Mouse (Mus musculus): Measurements from ENCODE around the gene Cep70. TPM values are rescaled to one million over a fixed set of nuclear protein-coding genes. Genes with fewer than 3 reads are reported as not detected.
A peak's percentile ranks its signal among the peaks of the same experiment; 100 is the strongest.

Gene Cep70
- polyA plus RNA-seq, 1 experiment from 2014 or later = 20.2 TPM

DNA sequence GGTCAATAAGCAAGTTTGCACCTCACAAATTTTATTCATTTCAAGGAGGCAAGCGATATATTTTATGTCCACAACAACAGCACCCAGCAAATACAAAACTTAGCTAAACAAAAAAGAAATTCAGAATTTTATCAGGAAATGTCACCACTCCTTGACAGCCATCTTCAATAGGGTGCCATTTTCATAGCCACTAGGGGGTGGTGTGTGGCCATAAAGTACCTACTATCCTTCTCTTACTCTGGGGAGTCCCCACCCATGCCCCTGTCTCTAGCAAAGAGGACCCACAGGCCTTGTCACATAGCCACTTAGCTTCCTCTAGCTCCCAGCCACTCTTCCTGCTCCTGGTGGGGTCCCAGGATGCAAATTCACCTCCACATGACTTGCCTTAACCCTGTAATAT is 96.0 kb downstream of the Cep70 start:
- H3K9ac ChIP-seq (ENCODE audit: low read depth, low read length) = no peak overlapping the region
- no peak overlapping the region for H3K4me2 ChIP-seq (ENCODE audit: low read depth, low read length)
- 87% methylated on average over 1 of the region's 1 CpGs for WGBS
- no peaks in the 10 kb centered on the region for H3K4me1 ChIP-seq (ENCODE audit: control insufficient read depth, insufficient read depth, low read length)
- no peaks in the 10 kb centered on the region for H3K27me3 ChIP-seq (replicated peaks; ENCODE audit: control insufficient read depth, insufficient read depth, low read length)
- no peak overlapping the region for H3K4me3 ChIP-seq (ENCODE audit: low read length)
- no peak for ATAC-seq
- H3K9me3 ChIP-seq (ENCODE audit: control insufficient read depth, low read length) = no peaks in the 10 kb centered on the region
- no peaks in the 10 kb centered on the region for H3K36me3 ChIP-seq (ENCODE audit: control insufficient read depth, insufficient read depth, low read length)
- H3K27ac ChIP-seq (ENCODE audit: low read length) = no peak overlapping the region

DNA sequence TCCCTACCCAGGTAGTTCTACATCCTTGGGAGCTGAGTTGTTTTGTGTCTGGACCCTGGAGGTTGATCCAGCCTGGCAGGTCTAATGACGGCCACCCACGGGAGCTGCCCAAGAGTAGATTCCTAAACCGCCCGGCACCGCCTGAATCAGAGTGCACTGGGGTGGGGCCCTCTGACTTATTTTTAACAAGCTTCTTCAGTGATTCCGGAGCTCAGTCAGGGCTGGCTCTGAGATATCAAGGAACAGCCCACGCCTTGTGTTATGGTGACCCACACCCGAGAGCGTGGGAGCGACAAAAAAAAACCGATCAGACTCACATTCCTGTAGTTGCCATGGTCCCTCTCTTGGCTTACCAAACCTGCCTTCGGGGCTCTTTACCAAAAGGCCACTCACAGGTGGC is 97.0 kb downstream of the Cep70 start:
- Histone ChIP-seq H3K4me2 (ENCODE audit: low read depth, low read length) (no peak overlapping the region), H3K9ac (ENCODE audit: low read depth, low read length) (no peak overlapping the region), H3K27me3 (replicated peaks; ENCODE audit: control insufficient read depth, insufficient read depth, low read length) (no peaks in the 10 kb centered on the region), H3K36me3 (ENCODE audit: control insufficient read depth, insufficient read depth, low read length) (no peaks in the 10 kb centered on the region), H3K27ac (ENCODE audit: low read length) (no peak overlapping the region), H3K4me1 (ENCODE audit: control insufficient read depth, insufficient read depth, low read length) (no peaks in the 10 kb centered on the region), H3K9me3 (ENCODE audit: control insufficient read depth, low read length) (no peaks in the 10 kb centered on the region), H3K4me3 (ENCODE audit: low read length) (no peak overlapping the region)
- WGBS = 67% methylated on average over 12 of the region's 12 CpGs
- no peak for ATAC-seq

DNA sequence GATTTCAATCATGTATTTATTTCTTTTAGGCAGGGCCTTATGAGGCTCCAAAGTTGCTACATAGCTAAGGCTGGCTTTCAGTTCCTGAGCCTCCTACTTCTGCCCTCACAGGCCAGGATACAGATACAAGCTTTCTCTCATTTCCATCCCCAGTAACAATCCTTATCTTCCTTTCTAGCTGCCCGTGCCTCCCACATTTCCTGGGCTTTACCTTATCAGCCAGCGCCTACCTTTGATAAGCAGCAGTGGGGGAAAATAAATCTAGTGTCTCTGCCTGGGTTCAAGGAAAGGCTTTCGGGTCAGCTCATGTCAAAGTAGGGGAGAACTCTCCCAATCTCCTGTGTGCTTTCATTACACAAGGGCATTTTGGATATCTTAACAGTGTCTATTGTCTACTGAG is 98.4 kb downstream of the Cep70 start:
- Histone ChIP-seq H3K27ac (ENCODE audit: low read length) (no peak overlapping the region), H3K4me1 (ENCODE audit: control insufficient read depth, insufficient read depth, low read length) (no peaks in the 10 kb centered on the region), H3K4me3 (ENCODE audit: low read length) (no peak overlapping the region), H3K9ac (ENCODE audit: low read depth, low read length) (no peak overlapping the region), H3K9me3 (ENCODE audit: control insufficient read depth, low read length) (no peaks in the 10 kb centered on the region), H3K4me2 (ENCODE audit: low read depth, low read length) (no peak overlapping the region), H3K27me3 (replicated peaks; ENCODE audit: control insufficient read depth, insufficient read depth, low read length) (no peaks in the 10 kb centered on the region), H3K36me3 (ENCODE audit: control insufficient read depth, insufficient read depth, low read length) (no peaks in the 10 kb centered on the region)
- WGBS = 50% methylated on average over 3 of the region's 3 CpGs
- peak; percentile 28; the same call in 1 of the 2 replicates for ATAC-seq

DNA sequence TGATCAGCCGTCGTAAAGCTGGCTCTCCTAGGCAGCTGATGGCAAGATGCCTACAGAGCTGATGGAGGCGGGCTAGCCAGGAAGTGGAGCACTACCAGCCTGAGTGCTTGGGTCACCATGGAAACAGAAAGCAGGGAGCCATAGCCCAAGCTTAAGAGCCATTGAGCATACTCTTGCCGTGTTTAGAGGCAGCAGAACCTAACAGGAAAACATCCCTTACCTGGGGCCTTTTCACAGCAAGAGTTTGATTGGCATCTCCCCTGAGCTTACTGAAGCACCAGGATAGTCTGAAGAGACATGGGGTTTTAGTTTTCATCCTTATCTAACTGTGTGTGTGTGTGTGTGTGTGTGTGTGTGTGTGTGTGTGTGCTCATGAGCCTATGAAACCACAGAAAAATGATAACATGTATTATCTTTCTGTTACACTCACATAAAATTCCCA is 102.2 kb downstream of the Cep70 start:
- Histone ChIP-seq H3K27me3 (replicated peaks; ENCODE audit: control insufficient read depth, insufficient read depth, low read length) (no peaks in the 10 kb centered on the region), H3K36me3 (ENCODE audit: control insufficient read depth, insufficient read depth, low read length) (no peaks in the 10 kb centered on the region), H3K4me2 (ENCODE audit: low read depth, low read length) (no peak overlapping the region), H3K4me3 (ENCODE audit: low read length) (no peak overlapping the region), H3K27ac (ENCODE audit: low read length) (no peak overlapping the region), H3K9ac (ENCODE audit: low read depth, low read length) (no peak overlapping the region), H3K9me3 (ENCODE audit: control insufficient read depth, low read length) (no peaks in the 10 kb centered on the region), H3K4me1 (ENCODE audit: control insufficient read depth, insufficient read depth, low read length) (no peaks in the 10 kb centered on the region)
- ATAC-seq = no peak
- 31% methylated on average over 4 of the region's 4 CpGs for WGBS

Other genes starting within 250 kb of the Cep70 start
- 33.1 and 39.2 TPM in 2 replicates for gene Gm1123, start 207.7 kb upstream of the Cep70 start, polyA plus RNA-seq (2015; fragmentation: Nextera tagmentation; extraction: Ambion mirVana)
- gene Pik3cb, start 102.7 kb upstream of the Cep70 start, polyA plus RNA-seq (2015; fragmentation: Nextera tagmentation; extraction: Ambion mirVana) = 0.72 and 0.73 TPM in 2 replicates
- not detected in 2 replicates for gene Faiml, start 6.1 kb upstream of the Cep70 start, polyA plus RNA-seq (2015; fragmentation: Nextera tagmentation; extraction: Ambion mirVana)
- gene Esyt3, start 115.2 kb downstream of the Cep70 start, polyA plus RNA-seq (2015; fragmentation: Nextera tagmentation; extraction: Ambion mirVana) = 0.38 and 0.40 TPM in 2 replicates
- gene Mras, start 194.0 kb downstream of the Cep70 start, polyA plus RNA-seq (2015; fragmentation: Nextera tagmentation; extraction: Ambion mirVana) = 6.8 and 6.9 TPM in 2 replicates
- gene Nme9, start 208.1 kb downstream of the Cep70 start, polyA plus RNA-seq (2015; fragmentation: Nextera tagmentation; extraction: Ambion mirVana) = 0.73 and 0.76 TPM in 2 replicates

Data from intestine, embryonic 16.5 days (tissue).